Mouse (Mus musculus) 416B (cell line): ENCODE data around the gene Rps10.

Experiments
- DNase-seq: peaks from one replicate; pipeline ENCODE4 v3.0.0; 2011; ENCODE audit warnings: low read depth

Gene Rps10

GRCm38 (mm10) chr17:27611994-27612393 is 24.5 kb downstream of the Rps10 start:
- DNase-seq: no peak

GRCm38 (mm10) chr17:27611519-27611884 is 25.0 kb downstream of the Rps10 start:
- DNase-seq: peak; percentile 36

DNA sequence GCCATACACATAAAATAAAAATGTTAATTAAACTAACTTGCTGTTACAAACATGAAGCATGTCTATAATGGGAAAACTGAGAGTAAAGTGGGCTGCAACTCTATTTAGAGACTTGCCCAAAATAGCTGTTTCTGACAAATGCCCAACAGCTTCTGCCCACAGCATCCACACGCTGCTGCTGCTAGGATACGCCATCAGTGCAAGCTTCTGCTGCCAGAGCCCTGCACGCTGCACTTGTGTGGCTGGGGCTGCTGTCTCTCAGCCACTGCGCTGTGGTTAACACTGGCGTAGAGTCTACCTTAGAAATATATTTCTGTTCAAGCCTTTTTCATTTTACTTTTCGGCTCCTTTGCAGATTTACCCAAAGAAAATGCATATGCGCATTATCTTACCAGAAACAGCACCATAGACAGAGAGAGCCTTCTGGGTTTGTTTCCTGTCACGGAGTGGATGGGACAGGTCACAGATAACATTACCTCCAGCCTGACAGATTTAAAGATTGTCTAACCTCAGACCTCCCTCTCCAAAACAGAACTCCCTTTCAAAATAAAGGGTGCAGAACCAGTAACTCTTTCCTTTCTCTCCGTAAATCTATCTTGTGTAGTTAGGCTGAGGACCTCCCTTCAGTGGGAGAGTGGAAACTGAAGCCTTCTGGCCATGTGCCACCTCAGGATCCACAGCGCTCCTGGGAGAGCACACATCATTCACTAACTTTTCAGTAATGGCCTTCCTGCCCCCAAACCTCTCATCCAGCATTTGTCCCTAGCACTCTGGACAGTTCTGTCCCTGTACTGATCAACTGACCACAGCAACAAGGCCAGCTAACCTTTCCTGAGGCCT is 25.6 kb downstream of the Rps10 start:
- no peak for DNase-seq

- DNase-seq: no peak
Measured at GRCm38 (mm10) chr17:27609576-27609975, 26.9 kb downstream of the Rps10 start.

- no peak for DNase-seq
Measured at GRCm38 (mm10) chr17:27603522-27604234, 32.8 kb downstream of the Rps10 start.

DNA sequence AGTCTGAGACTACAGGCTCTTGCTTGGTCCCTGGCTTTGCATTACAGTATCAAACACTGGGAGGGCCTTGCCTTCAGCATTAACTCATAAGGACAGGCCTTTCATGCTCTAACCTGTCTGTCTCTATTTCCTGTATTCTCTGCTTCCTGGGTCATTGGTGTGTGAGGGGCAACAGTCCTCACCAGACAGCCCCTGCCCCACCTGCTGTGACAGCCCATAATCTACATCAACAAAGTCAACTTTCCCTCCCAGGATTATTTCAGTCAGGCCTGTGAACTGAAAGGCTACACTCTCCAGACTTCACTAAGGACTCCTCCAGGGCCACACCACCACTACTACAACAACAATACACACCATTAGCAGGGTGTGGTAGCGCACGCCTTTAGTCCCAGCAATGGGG is 33.4 kb downstream of the Rps10 start:
- DNase-seq: no peak

- no peak for DNase-seq
Measured at GRCm38 (mm10) chr17:27600869-27601268, 35.6 kb downstream of the Rps10 start.

DNA sequence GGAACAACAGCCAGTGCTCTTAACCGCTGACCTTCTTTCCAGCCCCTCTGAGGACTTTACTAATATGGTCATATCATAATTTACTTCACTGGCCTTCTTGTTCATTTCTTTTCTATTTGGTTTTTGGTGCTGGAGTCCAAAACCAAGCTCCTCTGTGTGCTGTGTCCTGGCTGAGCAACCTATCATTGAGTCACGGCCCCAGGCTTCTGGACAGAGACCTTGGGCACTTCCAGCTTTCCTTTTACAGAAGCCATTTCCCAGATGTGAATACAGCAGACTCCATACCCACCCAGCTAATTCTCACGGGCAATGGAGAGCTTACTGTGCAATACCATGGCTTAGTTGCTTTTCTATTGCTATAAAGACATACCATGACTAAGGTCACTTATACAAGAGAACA is 36.2 kb downstream of the Rps10 start:
- DNase-seq: no peak

DNA sequence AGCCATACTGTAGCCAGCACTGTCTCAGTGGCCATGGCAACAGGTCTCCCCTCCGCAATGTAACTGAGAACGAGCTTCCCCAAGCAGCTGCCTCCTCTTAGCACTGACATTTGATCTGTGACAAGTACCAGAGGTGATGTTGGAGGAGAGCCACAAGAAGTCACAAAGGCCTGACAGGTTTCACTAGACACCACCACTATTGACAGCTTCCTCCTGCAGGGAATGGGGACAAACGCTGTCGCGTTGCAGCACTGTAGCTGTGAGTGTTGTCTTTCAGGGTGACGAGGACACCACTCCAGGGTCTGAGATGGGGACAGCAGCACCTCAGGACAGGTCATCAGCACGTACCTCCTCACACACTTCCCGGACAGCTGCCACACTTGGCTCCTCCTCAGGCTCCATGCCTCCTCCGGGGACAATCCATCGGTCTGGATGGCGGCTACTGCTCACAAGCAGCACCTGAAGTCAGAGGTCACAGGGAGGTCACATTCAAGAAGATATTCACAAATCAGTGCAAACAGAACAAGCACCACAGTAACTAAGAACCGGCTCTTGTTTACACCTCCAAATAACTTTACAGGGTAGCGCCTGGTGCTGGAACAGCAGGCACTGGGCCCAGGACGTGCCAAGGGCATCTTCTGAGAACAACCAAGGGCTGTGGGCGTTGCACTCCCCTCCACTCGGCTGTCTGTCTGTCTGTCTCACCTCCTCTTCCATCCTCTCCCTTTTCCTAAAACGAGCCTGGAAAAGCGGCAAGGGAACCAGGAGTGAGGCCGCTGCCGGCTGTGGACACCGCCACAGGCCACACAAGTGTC is 39.9 kb downstream of the Rps10 start:
- DNase-seq: no peak

- no peak for DNase-seq
Measured at GRCm38 (mm10) chr17:27595659-27596375, 40.7 kb downstream of the Rps10 start.

- DNase-seq: no peak
Measured at GRCm38 (mm10) chr17:27592565-27592910, 43.9 kb downstream of the Rps10 start.

- DNase-seq: peak; percentile 63
Measured at GRCm38 (mm10) chr17:27591826-27592564, 44.5 kb downstream of the Rps10 start.

- DNase-seq: peak; percentile 95
Measured at GRCm38 (mm10) chr17:27588231-27588630, 48.2 kb downstream of the Rps10 start.

GRCm38 (mm10) chr17:27587252-27587651 is 49.2 kb downstream of the Rps10 start:
- no peak for DNase-seq

DNA sequence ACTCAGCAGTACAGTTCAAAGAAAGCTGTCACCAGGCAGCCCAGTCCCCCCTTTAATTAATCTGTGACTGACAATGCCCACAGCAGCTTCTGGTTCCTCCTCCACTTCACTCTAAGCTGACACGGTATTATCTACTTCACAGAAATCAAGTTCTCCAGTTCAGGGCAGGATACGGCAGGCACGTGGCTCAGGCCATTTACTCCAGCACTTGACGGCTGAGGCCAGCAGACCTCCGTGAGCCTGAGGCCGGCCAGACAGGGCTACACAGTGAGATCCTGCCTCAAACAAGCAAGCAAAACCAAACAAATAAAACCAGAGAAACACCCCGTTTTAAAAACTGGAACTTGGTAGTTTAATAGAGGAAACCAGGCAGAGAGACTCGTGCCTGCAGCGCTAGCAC is 49.8 kb downstream of the Rps10 start:
- no peak for DNase-seq

DNA sequence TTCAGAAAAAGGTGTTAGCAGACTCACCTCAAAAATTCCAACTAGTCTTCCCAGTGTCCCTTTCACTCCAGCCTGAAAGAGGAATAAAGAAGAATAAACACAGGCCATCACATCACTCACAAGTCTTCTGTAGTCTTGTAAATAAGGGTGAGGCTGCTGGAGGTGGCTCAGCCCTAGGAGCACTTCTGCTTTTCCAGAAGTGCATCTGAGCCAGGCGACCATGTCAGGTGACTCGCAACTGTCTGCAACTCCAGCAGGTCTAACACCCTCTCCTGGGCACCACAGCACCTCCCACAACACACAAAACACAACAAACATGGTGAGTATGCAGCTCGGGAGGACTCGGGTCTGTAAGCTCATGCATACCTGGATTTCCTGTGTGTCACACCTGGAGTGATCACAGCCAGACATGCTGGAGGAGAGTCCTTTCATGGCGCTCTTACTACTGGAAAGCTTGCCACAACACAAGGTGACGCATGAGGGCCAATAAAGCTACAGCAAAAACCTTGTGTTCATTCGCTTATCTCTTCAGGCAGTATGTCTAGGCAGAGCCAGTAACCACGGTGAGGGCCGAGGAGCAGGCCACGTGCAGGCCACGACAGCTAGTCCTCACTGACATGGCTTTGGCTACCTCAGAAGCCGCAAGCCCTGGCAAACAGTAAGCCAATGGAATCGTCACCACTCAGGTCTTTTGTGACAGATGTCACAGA is 53.1 kb downstream of the Rps10 start:
- peak; percentile 42 for DNase-seq
